Mouse (Mus musculus) hindbrain, embryonic 16.5 days (tissue): ENCODE measurements at regions not wholly inside any gene's neighbourhood (a gene's known extent, or its start where the extent isn't known, plus 50 kb on each side); places are given as distances from the start of the nearest gene placed in this dataset.

Experiments used
- ATAC-seq: fragments of 200-750 bp; cut with Nextera tagmentation; 2 replicates; pipeline ENCODE4 v1.8.0; 2017; ENCODE audit warnings: moderate TSS enrichment, moderate library complexity
- H3K27ac ChIP-seq: fragments of 300-500 bp; sonication (generic); 2 replicates; pipeline ENCODE4 v1.5.1; 2014; ENCODE audit warnings: low read depth, mild to moderate bottlenecking, control low read depth, low read length, moderate library complexity
- H3K27me3 ChIP-seq: fragments of 300-500 bp; sonication (generic); replicated peaks from 2 replicates; pipeline ENCODE4 v1.6.1; 2014; ENCODE audit warnings: low read length; ENCODE audit not compliant: control insufficient read depth, insufficient read depth
- H3K36me3 ChIP-seq: fragments of 300-500 bp; sonication (generic); 2 replicates; pipeline ENCODE4 v1.6.1; 2014; ENCODE audit warnings: mild to moderate bottlenecking, low read length, moderate library complexity, mixed read lengths; ENCODE audit not compliant: control insufficient read depth, insufficient read depth
- H3K4me1 ChIP-seq: fragments of 300-500 bp; sonication (generic); 2 replicates; pipeline ENCODE4 v1.6.1; 2014; ENCODE audit warnings: low read depth, low read length; ENCODE audit not compliant: control insufficient read depth, insufficient read depth
- H3K4me2 ChIP-seq: fragments of 300-500 bp; sonication (generic); 2 replicates; pipeline ENCODE4 v1.6.1; 2014; ENCODE audit warnings: mild to moderate bottlenecking, low read length, control low read depth, moderate library complexity
- H3K4me3 ChIP-seq: fragments of 300-500 bp; sonication (generic); 2 replicates; pipeline ENCODE4 v1.5.1; 2014; ENCODE audit warnings: mild to moderate bottlenecking, low read length, control low read depth, moderate library complexity
- H3K9ac ChIP-seq: fragments of 300-500 bp; sonication (generic); 2 replicates; pipeline ENCODE4 v1.6.1; 2014; ENCODE audit warnings: low read depth, mild to moderate bottlenecking, control low read depth, low read length, moderate library complexity
- H3K9me3 ChIP-seq: fragments of 300-500 bp; sonication (generic); 2 replicates; pipeline ENCODE4 v1.6.1; 2014; ENCODE audit warnings: mild to moderate bottlenecking, low read length, moderate library complexity; ENCODE audit not compliant: control insufficient read depth
- WGBS: fragments of 180-500 bp; shearing (Covaris S2); extraction: QIAGEN DNeasy Blood & Tissue Kit; methylation state at CpG from one replicate; pipeline ENCODE4 v1.1.7; 2014; 5-methylcytosine and 5-hydroxymethylcytosine counted together

GRCm38 (mm10) chr16:73343531-73343930 is 1035.4 kb downstream of the Robo1 start:
- no peak overlapping the region for H3K4me2 ChIP-seq
- no peaks in the 10 kb centered on the region for H3K36me3 ChIP-seq
- ATAC-seq = no peak
- no peaks in the 10 kb centered on the region for H3K27me3 ChIP-seq
- H3K4me1 ChIP-seq = no peaks in the 10 kb centered on the region
- WGBS = 63% methylated on average over 3 of the region's 3 CpGs
- H3K9me3 ChIP-seq = no peaks in the 10 kb centered on the region
- no peak overlapping the region for H3K27ac ChIP-seq
- H3K4me3 ChIP-seq = no peak overlapping the region
- H3K9ac ChIP-seq = no peak overlapping the region

- Histone ChIP-seq H3K4me3 (no peak overlapping the region), H3K27me3 (no peaks in the 10 kb centered on the region), H3K9me3 (no peaks in the 10 kb centered on the region), H3K27ac (no peak overlapping the region), H3K36me3 (no peaks in the 10 kb centered on the region), H3K4me2 (no peak overlapping the region), H3K9ac (no peak overlapping the region), H3K4me1 (no peaks in the 10 kb centered on the region)
- 94% methylated on average over 2 of the region's 2 CpGs for WGBS
- no peak for ATAC-seq
Observed at GRCm38 (mm10) chr16:73317644-73318043, 1009.5 kb downstream of the Robo1 start.

GRCm38 (mm10) chr16:73310096-73310495 is 1002.0 kb downstream of the Robo1 start:
- no peak overlapping the region for H3K4me3 ChIP-seq
- no peak overlapping the region for H3K27ac ChIP-seq
- H3K9me3 ChIP-seq = no peaks in the 10 kb centered on the region
- H3K4me2 ChIP-seq = no peak overlapping the region
- 56% methylated on average over 5 of the region's 5 CpGs for WGBS
- H3K9ac ChIP-seq = no peak overlapping the region
- H3K4me1 ChIP-seq = no peaks in the 10 kb centered on the region
- H3K36me3 ChIP-seq = no peaks in the 10 kb centered on the region
- no peaks in the 10 kb centered on the region for H3K27me3 ChIP-seq
- ATAC-seq = no peak

- no peak overlapping the region for H3K4me3 ChIP-seq
Observed at GRCm38 (mm10) chr16:73279951-73280350, 971.8 kb downstream of the Robo1 start.

GRCm38 (mm10) chr16:73259691-73260090 is 951.6 kb downstream of the Robo1 start:
- Histone ChIP-seq H3K4me2 (no peak overlapping the region), H3K27me3 (no peaks in the 10 kb centered on the region), H3K9me3 (peaks cover 4% of the 10 kb centered on the region; the same call in 1 of the 2 replicates), H3K9ac (no peak overlapping the region), H3K4me1 (no peaks in the 10 kb centered on the region), H3K27ac (no peak overlapping the region), H3K4me3 (no peak overlapping the region), H3K36me3 (no peaks in the 10 kb centered on the region)
- 60% methylated on average over 1 of the region's 1 CpGs for WGBS
- ATAC-seq = no peak

More at GRCm38 (mm10) chr16:73279951-73280350, 971.8 kb downstream of the Robo1 start:
- Histone ChIP-seq H3K27me3 (no peaks in the 10 kb centered on the region), H3K36me3 (no peaks in the 10 kb centered on the region), H3K27ac (no peak overlapping the region), H3K4me2 (peak overlapping the region; percentile 32), H3K9ac (no peak overlapping the region), H3K4me1 (no peaks in the 10 kb centered on the region), H3K9me3 (no peaks in the 10 kb centered on the region)
- peak; percentile 60 for ATAC-seq
- 55% methylated on average over 11 of the region's 11 CpGs for WGBS

- H3K9ac ChIP-seq = no peak overlapping the region
- no peak overlapping the region for H3K4me3 ChIP-seq
- no peak overlapping the region for H3K27ac ChIP-seq
- H3K4me1 ChIP-seq = no peaks in the 10 kb centered on the region
- ATAC-seq = no peak
- peaks cover 4% of the 10 kb centered on the region; the same call in 1 of the 2 replicates for H3K9me3 ChIP-seq
- H3K4me2 ChIP-seq = no peak overlapping the region
- H3K36me3 ChIP-seq = no peaks in the 10 kb centered on the region
- WGBS = 82% methylated on average over 3 of the region's 3 CpGs
- no peaks in the 10 kb centered on the region for H3K27me3 ChIP-seq
Observed at GRCm38 (mm10) chr16:73259283-73259682, 951.2 kb downstream of the Robo1 start.

DNA sequence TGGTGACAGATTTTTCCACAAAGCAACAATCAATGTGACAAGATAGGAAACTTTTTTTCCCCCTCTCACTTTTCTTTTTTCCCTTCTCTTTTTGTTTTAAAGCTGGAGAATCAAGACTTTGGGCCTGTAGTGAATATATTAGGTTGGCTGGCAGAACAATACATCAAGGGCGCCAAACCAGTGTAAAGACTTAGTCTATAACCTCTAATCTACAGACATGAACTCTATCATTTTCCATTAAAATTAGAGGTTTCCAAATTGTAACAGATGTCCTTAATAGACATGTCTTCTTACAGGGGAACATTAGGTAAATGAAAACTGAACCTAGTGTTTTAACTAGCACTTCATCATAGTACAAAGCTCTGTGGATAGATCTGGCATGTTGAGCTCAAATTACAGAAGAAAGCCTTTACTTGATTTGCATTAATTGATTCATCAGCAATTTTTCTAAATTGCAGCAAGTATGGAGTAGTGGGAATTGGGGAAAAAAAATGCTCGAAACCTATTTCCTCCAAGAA is 937.0 kb downstream of the Robo1 start:
- 83% methylated on average over 2 of the region's 2 CpGs for WGBS
- H3K4me3 ChIP-seq = no peak overlapping the region
- no peaks in the 10 kb centered on the region for H3K36me3 ChIP-seq
- H3K27ac ChIP-seq = no peak overlapping the region
- no peaks in the 10 kb centered on the region for H3K9me3 ChIP-seq
- H3K27me3 ChIP-seq = no peaks in the 10 kb centered on the region
- no peaks in the 10 kb centered on the region for H3K4me1 ChIP-seq
- H3K4me2 ChIP-seq = no peak overlapping the region
- no peak overlapping the region for H3K9ac ChIP-seq
- ATAC-seq = no peak

DNA sequence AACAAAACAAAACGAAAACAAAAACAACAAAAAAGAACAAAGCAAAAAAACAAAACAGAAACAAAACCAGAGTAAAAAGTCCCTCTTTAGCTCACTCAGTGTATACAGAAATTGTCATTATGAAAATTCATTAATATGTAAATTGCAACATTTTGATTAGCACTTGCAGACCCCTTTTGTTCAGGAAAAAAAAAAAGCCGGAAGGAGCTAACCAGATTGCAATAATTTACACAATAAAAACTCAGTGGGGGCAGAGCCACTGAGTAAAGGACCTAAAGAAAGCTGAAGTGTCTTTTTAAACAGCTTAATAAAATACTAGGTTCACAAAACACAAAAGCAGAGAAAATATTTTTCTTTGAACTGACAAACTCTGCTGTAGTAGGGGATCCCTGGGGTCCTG is 922.5 kb downstream of the Robo1 start:
- WGBS = 39% methylated on average over 2 of the region's 2 CpGs
- H3K4me2 ChIP-seq = no peak overlapping the region
- no peak for ATAC-seq
- H3K27me3 ChIP-seq = no peaks in the 10 kb centered on the region
- no peaks in the 10 kb centered on the region for H3K9me3 ChIP-seq
- no peak overlapping the region for H3K27ac ChIP-seq
- no peak overlapping the region for H3K9ac ChIP-seq
- no peaks in the 10 kb centered on the region for H3K36me3 ChIP-seq
- no peaks in the 10 kb centered on the region for H3K4me1 ChIP-seq
- H3K4me3 ChIP-seq = no peak overlapping the region

GRCm38 (mm10) chr16:73217555-73217954 is 909.4 kb downstream of the Robo1 start:
- no peaks in the 10 kb centered on the region for H3K36me3 ChIP-seq
- H3K27me3 ChIP-seq = no peaks in the 10 kb centered on the region
- no peaks in the 10 kb centered on the region for H3K9me3 ChIP-seq
- no peaks in the 10 kb centered on the region for H3K4me1 ChIP-seq
- WGBS = 59% methylated on average over 4 of the region's 4 CpGs
- no peak overlapping the region for H3K4me3 ChIP-seq
- no peak overlapping the region for H3K27ac ChIP-seq
- no peak overlapping the region for H3K9ac ChIP-seq
- no peak for ATAC-seq
- no peak overlapping the region for H3K4me2 ChIP-seq

- Histone ChIP-seq H3K9ac (no peak overlapping the region), H3K4me3 (no peak overlapping the region), H3K4me1 (no peaks in the 10 kb centered on the region), H3K27ac (no peak overlapping the region), H3K9me3 (no peaks in the 10 kb centered on the region), H3K36me3 (no peaks in the 10 kb centered on the region), H3K4me2 (no peak overlapping the region), H3K27me3 (no peaks in the 10 kb centered on the region)
- no peak for ATAC-seq
- WGBS = 83% methylated on average over 11 of the region's 11 CpGs
Observed at GRCm38 (mm10) chr16:73203542-73203941, 895.4 kb downstream of the Robo1 start.
